Mouse (Mus musculus): ENCODE data around the gene Far1. TPM values are rescaled to one million over a fixed set of nuclear protein-coding genes. Genes with fewer than 3 reads are reported as not detected.

Far1 gene
- polyA plus RNA-seq, 1 experiment = 17.9 TPM

DNA sequence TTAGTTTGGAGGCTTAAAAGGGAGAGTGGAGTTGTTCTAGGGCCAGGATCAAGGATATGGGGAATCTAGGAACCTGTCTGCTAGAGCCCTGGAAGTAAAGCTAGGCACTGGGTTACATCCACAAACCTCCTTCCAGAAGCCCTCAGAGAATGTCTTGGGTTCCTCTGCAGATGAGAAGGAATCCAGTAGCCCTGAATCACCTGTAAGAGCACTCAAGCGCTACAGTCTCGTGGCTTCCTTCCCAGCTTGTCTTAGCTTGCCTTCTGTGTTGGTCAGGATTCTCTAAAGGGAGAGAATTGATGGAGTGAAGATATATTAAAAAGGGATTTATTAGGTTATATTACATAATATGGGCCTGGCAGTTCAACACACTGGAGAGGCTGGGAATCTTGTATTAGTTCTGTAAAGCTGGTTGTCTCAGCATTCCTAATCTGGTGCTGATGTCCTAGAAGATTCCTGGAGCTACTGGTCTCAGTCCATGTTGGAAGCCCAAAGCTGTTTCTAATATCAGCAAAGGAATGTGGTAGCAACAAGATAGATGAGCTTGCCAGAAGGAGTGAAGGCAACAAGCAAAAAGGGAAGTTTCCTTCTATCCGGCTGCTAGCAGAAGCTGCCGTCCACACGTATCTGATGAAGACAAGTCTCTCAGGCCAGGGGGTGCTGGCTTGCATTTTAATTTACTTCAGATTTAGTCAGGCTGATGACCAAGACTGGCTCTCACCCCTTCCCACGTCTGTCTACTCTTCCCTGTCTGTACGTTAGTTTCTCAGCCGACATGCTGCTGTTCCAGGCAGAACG lies 78.1 kb downstream of the Far1 start:
- no peak overlapping the region for H3K27ac ChIP-seq (ENCODE audit: control insufficient read depth, insufficient read depth, low read depth, low read length)
- TF ChIP-seq POLR2A (IDR thresholded peaks at IDR 0.05; ENCODE audit: control insufficient read depth, low read depth, low read length) (no peak), CTCF (IDR thresholded peaks at IDR 0.05; ENCODE audit: control insufficient read depth, insufficient read depth, insufficient replicate concordance, low read depth, low read length) (no peak)
- no peaks in the 10 kb centered on the region for H3K27me3 ChIP-seq (ENCODE audit: control insufficient read depth, insufficient read depth, low read length)
- no peaks in the 10 kb centered on the region for H3K36me3 ChIP-seq (ENCODE audit: control insufficient read depth, insufficient read depth, low read length)
- no peak overlapping the region for H3K4me3 ChIP-seq (ENCODE audit: control insufficient read depth, low read depth, low read length)
- H3K4me1 ChIP-seq (ENCODE audit: control insufficient read depth, insufficient read depth, low read length) = no peaks in the 10 kb centered on the region

DNA sequence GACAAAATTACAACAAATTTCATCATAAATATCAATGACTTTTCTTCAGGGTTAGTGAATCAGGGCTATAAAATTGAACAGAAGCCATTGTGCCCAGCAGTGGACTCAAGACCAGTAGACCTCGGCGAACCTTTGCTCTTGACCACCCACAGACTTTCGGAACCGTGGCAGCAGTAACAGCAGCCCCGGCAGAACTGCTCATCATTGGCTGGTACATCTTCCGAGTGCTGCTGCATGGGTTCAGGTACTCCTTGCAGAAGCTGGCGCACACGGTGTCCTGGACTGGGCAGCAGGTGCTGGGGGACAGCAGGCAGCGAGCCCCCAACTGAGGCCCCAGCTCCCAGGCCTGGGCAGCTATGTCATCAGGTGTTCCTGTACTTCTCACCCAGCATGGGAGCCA lies 79.1 kb downstream of the Far1 start:
- Histone ChIP-seq H3K4me3 (ENCODE audit: control insufficient read depth, low read depth, low read length) (no peak overlapping the region), H3K27ac (ENCODE audit: control insufficient read depth, insufficient read depth, low read depth, low read length) (no peak overlapping the region)

DNA sequence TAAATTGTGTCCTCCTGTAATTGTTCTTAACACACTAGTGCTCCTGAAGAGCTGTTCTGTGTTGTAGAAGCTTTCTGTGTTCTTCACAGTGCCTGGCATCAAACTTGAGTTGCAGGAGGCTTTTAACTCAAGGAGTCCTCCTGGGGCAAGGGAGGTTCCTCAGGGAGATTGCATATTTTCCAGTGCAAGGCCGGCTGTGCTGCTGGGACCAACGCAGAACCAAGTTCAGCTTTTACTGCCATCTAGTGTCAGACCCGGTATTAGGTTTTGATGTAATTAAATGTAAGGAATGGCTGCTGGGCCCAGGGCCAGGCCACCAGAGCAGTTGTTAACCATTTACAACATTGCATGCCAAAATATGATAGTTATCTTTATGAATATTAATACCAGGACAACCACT lies 80.7 kb downstream of the Far1 start:
- H3K4me3 ChIP-seq (ENCODE audit: control insufficient read depth, low read depth, low read length) = no peak overlapping the region
- TF ChIP-seq POLR2A (IDR thresholded peaks at IDR 0.05; ENCODE audit: control insufficient read depth, low read depth, low read length) (no peak), CTCF (IDR thresholded peaks at IDR 0.05; ENCODE audit: control insufficient read depth, insufficient read depth, insufficient replicate concordance, low read depth, low read length) (peak; percentile 31; the same call in 1 of the 2 replicates)

More for the DNA sequence above, 79.1 kb downstream of the Far1 start:
- TF ChIP-seq CTCF (IDR thresholded peaks at IDR 0.05; ENCODE audit: control insufficient read depth, insufficient read depth, insufficient replicate concordance, low read depth, low read length) = no peak
- TF ChIP-seq POLR2A (IDR thresholded peaks at IDR 0.05; ENCODE audit: control insufficient read depth, low read depth, low read length) = no peak
- H3K27me3 ChIP-seq (ENCODE audit: control insufficient read depth, insufficient read depth, low read length) = no peaks in the 10 kb centered on the region
- H3K36me3 ChIP-seq (ENCODE audit: control insufficient read depth, insufficient read depth, low read length) = no peaks in the 10 kb centered on the region
- no peaks in the 10 kb centered on the region for H3K4me1 ChIP-seq (ENCODE audit: control insufficient read depth, insufficient read depth, low read length)

DNA sequence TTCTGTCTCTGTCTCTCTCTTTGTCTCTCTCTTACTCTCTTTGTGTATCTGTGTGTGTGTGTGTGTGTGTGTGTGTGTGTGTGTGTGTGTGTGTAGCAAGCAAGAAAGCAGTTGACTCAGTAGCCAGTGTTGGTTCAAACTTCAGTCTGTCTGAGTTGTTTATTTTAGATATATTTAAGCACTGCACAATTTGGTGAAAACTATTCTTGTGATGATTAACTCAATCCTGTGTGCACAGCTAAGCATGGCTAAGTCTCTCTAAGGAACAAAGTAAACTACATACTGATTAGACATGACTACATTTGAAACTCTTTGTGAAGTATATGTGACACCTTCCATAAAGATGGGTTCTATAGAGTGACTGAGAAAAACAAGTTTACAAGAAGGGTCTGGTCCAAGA lies 83.6 kb downstream of the Far1 start:
- Histone ChIP-seq H3K36me3 (ENCODE audit: control insufficient read depth, insufficient read depth, low read length) (no peaks in the 10 kb centered on the region), H3K4me1 (ENCODE audit: control insufficient read depth, insufficient read depth, low read length) (no peaks in the 10 kb centered on the region), H3K27me3 (ENCODE audit: control insufficient read depth, insufficient read depth, low read length) (no peaks in the 10 kb centered on the region), H3K27ac (ENCODE audit: control insufficient read depth, insufficient read depth, low read depth, low read length) (no peak overlapping the region), H3K4me3 (ENCODE audit: control insufficient read depth, low read depth, low read length) (no peak overlapping the region)
- no peak for TF ChIP-seq POLR2A (IDR thresholded peaks at IDR 0.05; ENCODE audit: control insufficient read depth, low read depth, low read length)
- TF ChIP-seq CTCF (IDR thresholded peaks at IDR 0.05; ENCODE audit: control insufficient read depth, insufficient read depth, insufficient replicate concordance, low read depth, low read length) = no peak

More for the DNA sequence above, 80.7 kb downstream of the Far1 start:
- Histone ChIP-seq H3K4me1 (ENCODE audit: control insufficient read depth, insufficient read depth, low read length) (no peaks in the 10 kb centered on the region), H3K27me3 (ENCODE audit: control insufficient read depth, insufficient read depth, low read length) (no peaks in the 10 kb centered on the region), H3K36me3 (ENCODE audit: control insufficient read depth, insufficient read depth, low read length) (no peaks in the 10 kb centered on the region), H3K27ac (ENCODE audit: control insufficient read depth, insufficient read depth, low read depth, low read length) (no peak overlapping the region)

DNA sequence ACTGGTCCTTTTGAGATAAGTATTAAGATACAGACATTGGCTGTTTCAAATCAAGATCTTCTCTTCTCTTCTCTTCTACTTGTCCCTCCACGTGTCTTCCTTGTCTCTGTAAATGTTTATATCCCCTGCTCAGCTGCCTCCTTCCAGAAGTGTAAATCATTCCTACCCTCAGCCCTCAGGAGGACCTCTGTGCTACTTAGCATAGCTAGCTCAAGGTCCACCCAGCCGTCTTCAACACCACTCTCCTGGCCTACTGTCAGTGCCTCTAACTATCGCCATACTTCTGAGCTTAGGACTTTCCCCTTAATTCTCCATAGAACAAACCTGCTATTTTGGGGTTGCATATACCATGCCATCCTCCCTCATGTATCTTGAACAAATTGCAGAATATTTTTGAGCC lies 88.2 kb downstream of the Far1 start:
- TF ChIP-seq POLR2A (IDR thresholded peaks at IDR 0.05; ENCODE audit: control insufficient read depth, low read depth, low read length) = no peak
- no peak for TF ChIP-seq CTCF (IDR thresholded peaks at IDR 0.05; ENCODE audit: control insufficient read depth, insufficient read depth, insufficient replicate concordance, low read depth, low read length)
- Histone ChIP-seq H3K27me3 (ENCODE audit: control insufficient read depth, insufficient read depth, low read length) (no peaks in the 10 kb centered on the region), H3K36me3 (ENCODE audit: control insufficient read depth, insufficient read depth, low read length) (no peaks in the 10 kb centered on the region), H3K27ac (ENCODE audit: control insufficient read depth, insufficient read depth, low read depth, low read length) (no peak overlapping the region), H3K4me3 (ENCODE audit: control insufficient read depth, low read depth, low read length) (no peak overlapping the region), H3K4me1 (ENCODE audit: control insufficient read depth, insufficient read depth, low read length) (no peaks in the 10 kb centered on the region)

DNA sequence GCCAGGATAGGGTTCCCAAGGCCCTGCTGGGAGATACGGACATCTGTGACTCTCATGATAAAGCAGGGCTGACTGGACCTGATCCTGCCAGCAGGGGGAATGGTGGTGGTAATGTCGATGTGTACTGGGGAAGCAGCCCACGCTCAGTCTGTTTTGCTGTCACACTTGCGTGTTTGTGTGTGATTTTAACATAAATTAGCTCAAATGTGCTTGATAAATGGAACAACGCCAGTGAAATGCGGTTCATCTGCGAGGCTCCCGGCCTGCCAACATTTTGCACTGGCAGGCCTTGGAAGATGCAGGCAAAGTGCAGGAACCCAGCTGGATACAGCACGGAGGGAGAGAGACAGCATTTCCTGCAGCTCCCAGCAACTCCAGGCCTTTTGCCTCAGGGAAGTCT lies 94.3 kb downstream of the Far1 start:
- Histone ChIP-seq H3K36me3 (ENCODE audit: control insufficient read depth, insufficient read depth, low read length) (no peaks in the 10 kb centered on the region), H3K4me1 (ENCODE audit: control insufficient read depth, insufficient read depth, low read length) (no peaks in the 10 kb centered on the region), H3K4me3 (ENCODE audit: control insufficient read depth, low read depth, low read length) (no peak overlapping the region), H3K27ac (ENCODE audit: control insufficient read depth, insufficient read depth, low read depth, low read length) (no peak overlapping the region), H3K27me3 (ENCODE audit: control insufficient read depth, insufficient read depth, low read length) (no peaks in the 10 kb centered on the region)
- TF ChIP-seq CTCF (IDR thresholded peaks at IDR 0.05; ENCODE audit: control insufficient read depth, insufficient read depth, insufficient replicate concordance, low read depth, low read length) = no peak
- TF ChIP-seq POLR2A (IDR thresholded peaks at IDR 0.05; ENCODE audit: control insufficient read depth, low read depth, low read length) = no peak

DNA sequence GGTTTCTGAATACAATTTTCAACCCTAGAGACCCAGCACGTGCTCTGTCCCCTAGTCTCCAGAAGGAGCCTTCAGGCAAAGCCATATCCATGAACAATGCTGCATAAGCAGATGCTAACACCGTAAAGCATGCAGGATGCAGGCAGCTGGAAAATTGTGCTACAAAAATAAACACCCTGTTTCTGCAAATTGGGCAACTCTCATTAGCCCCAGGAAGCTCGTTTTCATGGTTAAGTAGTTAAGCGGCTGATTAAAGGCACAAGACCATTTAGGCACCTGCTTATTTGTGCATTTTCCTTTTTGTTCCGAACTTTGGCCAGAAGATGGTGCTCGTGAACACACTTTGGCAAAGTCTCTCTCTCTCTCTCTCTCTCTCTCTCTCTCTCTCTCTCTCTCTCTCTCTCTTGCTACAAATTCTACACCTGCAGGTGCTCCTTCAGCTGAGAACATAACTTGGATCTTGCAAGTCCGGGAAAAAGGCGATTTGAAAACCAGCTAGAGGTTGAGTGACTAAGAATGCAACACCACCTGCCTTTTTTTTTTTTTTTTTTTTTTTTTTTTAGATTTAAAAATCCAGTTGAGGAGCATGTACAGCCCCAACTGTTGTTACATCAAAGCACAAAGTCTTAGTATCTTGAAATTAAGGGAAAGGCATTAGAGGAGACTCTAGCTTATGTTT lies 95.5 kb downstream of the Far1 start:
- no peak overlapping the region for H3K27ac ChIP-seq (ENCODE audit: control insufficient read depth, insufficient read depth, low read depth, low read length)
- H3K4me3 ChIP-seq (ENCODE audit: control insufficient read depth, low read depth, low read length) = no peak overlapping the region
- TF ChIP-seq POLR2A (IDR thresholded peaks at IDR 0.05; ENCODE audit: control insufficient read depth, low read depth, low read length) (no peak), CTCF (IDR thresholded peaks at IDR 0.05; ENCODE audit: control insufficient read depth, insufficient read depth, insufficient replicate concordance, low read depth, low read length) (no peak)
- H3K36me3 ChIP-seq (ENCODE audit: control insufficient read depth, insufficient read depth, low read length) = no peaks in the 10 kb centered on the region
- no peaks in the 10 kb centered on the region for H3K4me1 ChIP-seq (ENCODE audit: control insufficient read depth, insufficient read depth, low read length)
- no peaks in the 10 kb centered on the region for H3K27me3 ChIP-seq (ENCODE audit: control insufficient read depth, insufficient read depth, low read length)
